Mouse (Mus musculus) forebrain, embryonic 11.5 days (tissue): Measurements from ENCODE around the gene Rufy4. TPM values are rescaled to one million over a fixed set of nuclear protein-coding genes. Genes with fewer than 3 reads are reported as not detected.

ENCODE experiments used
- ATAC-seq: fragments of 200-750 bp; cut with Nextera tagmentation; replicated peaks from 2 replicates; pipeline ENCODE4 v1.8.0; 2017; ENCODE audit warnings: moderate TSS enrichment; ENCODE audit not compliant: low FRiP score
- DNase-seq: peaks from one replicate; pipeline ENCODE4 v3.0.0-alpha.2; 2017; ENCODE audit warnings: low spot score
- H3K27ac ChIP-seq: fragments of 300-500 bp; sonication (generic); 2 replicates; pipeline ENCODE4 v1.5.1; 2014; ENCODE audit warnings: low read depth, low read length
- H3K27me3 ChIP-seq: fragments of 300-500 bp; sonication (generic); 2 replicates; pipeline ENCODE4 v1.6.1; 2014; ENCODE audit warnings: mild to moderate bottlenecking, low read length, mixed read lengths; ENCODE audit not compliant: control insufficient read depth, insufficient read depth
- H3K36me3 ChIP-seq: fragments of 300-500 bp; sonication (generic); 2 replicates; pipeline ENCODE4 v1.6.1; 2014; ENCODE audit warnings: mild to moderate bottlenecking, low read length, moderate library complexity, mixed read lengths; ENCODE audit not compliant: control insufficient read depth, insufficient read depth
- H3K4me1 ChIP-seq: fragments of 300-500 bp; sonication (generic); replicated peaks from 2 replicates; pipeline ENCODE4 v1.6.1; 2014; ENCODE audit warnings: low read length, mixed read lengths; ENCODE audit not compliant: control insufficient read depth, insufficient read depth
- H3K4me2 ChIP-seq: fragments of 300-500 bp; sonication (generic); 2 replicates; pipeline ENCODE4 v1.6.1; 2014; ENCODE audit warnings: low read depth, mild to moderate bottlenecking, low read length, moderate library complexity, mixed read lengths; ENCODE audit not compliant: severe bottlenecking
- H3K4me3 ChIP-seq: fragments of 300-500 bp; sonication (generic); 2 replicates; pipeline ENCODE4 v1.5.1; 2014; ENCODE audit warnings: low read depth, low read length
- H3K9ac ChIP-seq: fragments of 300-500 bp; sonication (generic); 2 replicates; pipeline ENCODE4 v1.6.1; 2014; ENCODE audit warnings: low read length
- H3K9me3 ChIP-seq: fragments of 300-500 bp; sonication (generic); 2 replicates; pipeline ENCODE4 v1.6.1; 2016; ENCODE audit warnings: low read length, mixed read lengths; ENCODE audit not compliant: control insufficient read depth
- WGBS: fragments of 180-500 bp; shearing (Covaris S2); extraction: QIAGEN DNeasy Blood & Tissue Kit; methylation state at CpG from one replicate; pipeline ENCODE4 v1.1.7; 2014; 5-methylcytosine and 5-hydroxymethylcytosine counted together
- polyA plus RNA-seq: library from polyadenylated mRNA; unstranded; fragments of >200 nt; fragmentation: Nextera tagmentation; extraction: Ambion mirVana; gene quantifications from 2 replicates; pipeline ENCODE4 v1.2.1, GENCODE M21; 2014

Rufy4 gene
- polyA plus RNA-seq, 1 experiment from 2014 or later, result 0.24 TPM

DNA sequence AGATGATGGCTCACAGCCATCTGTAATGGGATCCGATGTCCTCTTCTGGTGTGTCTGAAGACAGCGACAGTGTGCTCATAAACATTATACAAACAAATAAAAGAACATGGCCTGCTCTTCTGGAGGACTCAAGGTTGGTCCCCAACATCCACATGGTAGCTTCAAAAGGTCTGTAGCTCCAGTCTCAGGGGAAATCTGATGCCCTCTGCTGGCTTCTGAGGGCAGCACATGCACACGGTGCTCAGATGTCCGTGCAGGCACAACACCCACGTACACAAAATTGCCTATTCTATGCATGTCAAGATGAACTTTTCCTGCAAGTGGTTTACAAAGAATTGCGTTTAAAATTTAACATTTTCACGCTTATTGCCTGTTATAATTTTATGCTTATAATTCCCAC, 70.6 kb downstream of the Rufy4 start:
- H3K9me3 ChIP-seq, result no peaks in the 10 kb centered on the region
- no peak overlapping the region for H3K9ac ChIP-seq
- no peak overlapping the region for H3K4me3 ChIP-seq
- H3K4me1 ChIP-seq, result no peaks in the 10 kb centered on the region
- H3K27ac ChIP-seq, result no peak overlapping the region
- H3K36me3 ChIP-seq, result no peaks in the 10 kb centered on the region
- WGBS, result 48% methylated on average over 7 of the region's 7 CpGs
- DNase-seq, result no peak
- no peak for ATAC-seq
- no peak overlapping the region for H3K4me2 ChIP-seq
- no peaks in the 10 kb centered on the region for H3K27me3 ChIP-seq

- no peak overlapping the region for H3K27ac ChIP-seq
- no peaks in the 10 kb centered on the region for H3K9me3 ChIP-seq
- DNase-seq (no peak), ATAC-seq (no peak)
- H3K9ac ChIP-seq, result no peak overlapping the region
- H3K4me1 ChIP-seq, result no peaks in the 10 kb centered on the region
- H3K4me2 ChIP-seq, result no peak overlapping the region
- no peaks in the 10 kb centered on the region for H3K27me3 ChIP-seq
- 84% methylated on average over 17 of the region's 17 CpGs for WGBS
- no peak overlapping the region for H3K4me3 ChIP-seq
- no peaks in the 10 kb centered on the region for H3K36me3 ChIP-seq
Measured at GRCm38 (mm10) chr1:74196621-74197419, 71.5 kb downstream of the Rufy4 start.

Other genes with a start within 250 kb of the Rufy4 start
- gene Tns1, start 1.1 kb upstream of the Rufy4 start, polyA plus RNA-seq, result 15.6 and 17.1 TPM in 2 replicates
- 0.12 and 0.17 TPM in 2 replicates for gene Cxcr2, start 28.4 kb downstream of the Rufy4 start, polyA plus RNA-seq
- gene Cxcr1, start 69.1 kb downstream of the Rufy4 start, polyA plus RNA-seq, result not detected in 2 replicates
- gene Arpc2, start 110.5 kb downstream of the Rufy4 start, polyA plus RNA-seq, result 303 and 310 TPM in 2 replicates
- not detected in 2 replicates for gene Gpbar1, start 153.0 kb downstream of the Rufy4 start, polyA plus RNA-seq
- 185 and 205 TPM in 2 replicates for gene Aamp, start 159.2 kb downstream of the Rufy4 start, polyA plus RNA-seq
- 95.3 and 98.4 TPM in 2 replicates for gene Pnkd, start 159.4 kb downstream of the Rufy4 start, polyA plus RNA-seq
- gene Tmbim1, start 180.1 kb downstream of the Rufy4 start, polyA plus RNA-seq, result 6.9 and 8.2 TPM in 2 replicates
- 0.52 TPM in 1 of 2 replicates, not detected in the other for gene Catip, start 236.6 kb downstream of the Rufy4 start, polyA plus RNA-seq
- 1.0 and 1.9 TPM in 2 replicates for gene Slc11a1, start 249.7 kb downstream of the Rufy4 start, polyA plus RNA-seq